Mouse (Mus musculus): ENCODE data around the gene Adam12.

Adam12 gene

GRCm38 (mm10) chr7:134001581-134001980 lies 230.4 kb downstream of the Adam12 start:
- DNase-seq (ENCODE audit: low read depth) = no peak

- DNase-seq (ENCODE audit: low read depth) = no peak
These were observed 241.0 kb downstream of the Adam12 start for GRCm38 (mm10) chr7:133990930-133991329.

GRCm38 (mm10) chr7:133988356-133988755 lies 243.6 kb downstream of the Adam12 start:
- DNase-seq (ENCODE audit: low read depth) = no peak

GRCm38 (mm10) chr7:133986201-133986600 lies 245.7 kb downstream of the Adam12 start:
- DNase-seq (ENCODE audit: low read depth) = no peak

- no peak for DNase-seq (ENCODE audit: low read depth)
These were observed 246.3 kb downstream of the Adam12 start for GRCm38 (mm10) chr7:133985648-133986047.

- no peak for DNase-seq (ENCODE audit: low read depth)
These were observed 255.4 kb downstream of the Adam12 start for GRCm38 (mm10) chr7:133976388-133977122.

- no peak for DNase-seq (ENCODE audit: low read depth)
These were observed 260.9 kb downstream of the Adam12 start for GRCm38 (mm10) chr7:133971086-133971485.

GRCm38 (mm10) chr7:133970407-133970806 lies 261.5 kb downstream of the Adam12 start:
- DNase-seq (ENCODE audit: low read depth) = no peak

GRCm38 (mm10) chr7:133967906-133968305 lies 264.0 kb downstream of the Adam12 start:
- DNase-seq (ENCODE audit: low read depth) = no peak

GRCm38 (mm10) chr7:133963501-133963900 lies 268.4 kb downstream of the Adam12 start:
- no peak for DNase-seq (ENCODE audit: low read depth)

GRCm38 (mm10) chr7:133959200-133959599 lies 272.7 kb downstream of the Adam12 start:
- DNase-seq (ENCODE audit: low read depth) = no peak

- DNase-seq (ENCODE audit: low read depth) = no peak
These were observed 274.1 kb downstream of the Adam12 start for GRCm38 (mm10) chr7:133957873-133958272.

- DNase-seq (ENCODE audit: low read depth) = no peak
These were observed 277.5 kb downstream of the Adam12 start for GRCm38 (mm10) chr7:133954111-133955091.

- no peak for DNase-seq (ENCODE audit: low read depth)
These were observed 280.0 kb downstream of the Adam12 start for GRCm38 (mm10) chr7:133951777-133952545.

- no peak for DNase-seq (ENCODE audit: low read depth)
These were observed 284.6 kb downstream of the Adam12 start for GRCm38 (mm10) chr7:133947360-133947759.

GRCm38 (mm10) chr7:133946757-133947345 lies 285.1 kb downstream of the Adam12 start:
- no peak for DNase-seq (ENCODE audit: low read depth)

GRCm38 (mm10) chr7:133946113-133946512 lies 285.8 kb downstream of the Adam12 start:
- DNase-seq (ENCODE audit: low read depth) = no peak

GRCm38 (mm10) chr7:133940405-133940804 lies 291.5 kb downstream of the Adam12 start:
- DNase-seq (ENCODE audit: low read depth) = no peak

GRCm38 (mm10) chr7:133937473-133937872 lies 294.5 kb downstream of the Adam12 start:
- DNase-seq (ENCODE audit: low read depth) = no peak

GRCm38 (mm10) chr7:133936377-133936776 lies 295.6 kb downstream of the Adam12 start:
- DNase-seq (ENCODE audit: low read depth) = no peak

- no peak for DNase-seq (ENCODE audit: low read depth)
These were observed 298.6 kb downstream of the Adam12 start for GRCm38 (mm10) chr7:133933378-133933777.

GRCm38 (mm10) chr7:133931481-133931880 lies 300.5 kb downstream of the Adam12 start:
- DNase-seq (ENCODE audit: low read depth) = no peak
